Mouse (Mus musculus): Measurements from ENCODE around the gene Gabra4. TPM values are rescaled to one million over a fixed set of nuclear protein-coding genes. Genes with fewer than 3 reads are reported as not detected.

The Gabra4 gene
- 1.9 and 2.9 TPM in 2 replicates for polyA plus RNA-seq (2015; fragmentation: Nextera tagmentation; extraction: Ambion mirVana)

DNA sequence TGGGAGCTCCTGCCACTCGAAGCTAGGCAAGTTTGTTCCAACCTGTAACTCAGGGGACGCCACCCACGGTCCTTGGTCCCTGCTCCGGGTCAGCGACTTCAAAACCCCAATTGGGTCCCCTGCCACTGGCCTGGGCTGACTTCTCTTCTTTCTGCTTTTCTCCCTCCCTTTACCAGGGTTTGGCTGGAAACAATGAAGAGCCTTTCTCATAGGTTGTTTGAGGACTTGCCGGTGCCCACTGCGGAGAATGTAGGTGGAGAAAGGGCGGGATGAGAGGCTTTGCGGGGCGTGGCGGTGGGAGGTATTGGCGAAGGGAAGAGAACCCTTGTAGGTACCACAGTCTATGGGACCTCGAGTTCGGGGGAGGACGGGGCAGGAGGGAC lies at the start of gene Gabra4:
Gene Gabra4 (minus strand): TSS at position 194 of the 383 bp plus-strand sequence.
- Histone ChIP-seq H3K27ac (no peak within 1 kb of the TSS), H3K4me2 (peak within 1 kb of the TSS; percentile 98), H3K9me3 (no peaks in the 10 kb centered on the region), H3K36me3 (no peaks in the 10 kb centered on the region), H3K9ac (peak within 1 kb of the TSS; percentile 22; the same call in 1 of the 2 replicates), H3K27me3 (peaks cover 22% of the 10 kb centered on the region), H3K4me3 (peak within 1 kb of the TSS; percentile 52), H3K4me1 (peaks cover 10% of the 10 kb centered on the region; the same call in 1 of the 2 replicates)
- peak; percentile 60 for ATAC-seq (ENCODE audit: borderline replicate concordance, extremely low read depth, low FRiP score, low TSS enrichment)
- 0% methylated on average over 15 of the region's 15 CpGs for WGBS

DNA sequence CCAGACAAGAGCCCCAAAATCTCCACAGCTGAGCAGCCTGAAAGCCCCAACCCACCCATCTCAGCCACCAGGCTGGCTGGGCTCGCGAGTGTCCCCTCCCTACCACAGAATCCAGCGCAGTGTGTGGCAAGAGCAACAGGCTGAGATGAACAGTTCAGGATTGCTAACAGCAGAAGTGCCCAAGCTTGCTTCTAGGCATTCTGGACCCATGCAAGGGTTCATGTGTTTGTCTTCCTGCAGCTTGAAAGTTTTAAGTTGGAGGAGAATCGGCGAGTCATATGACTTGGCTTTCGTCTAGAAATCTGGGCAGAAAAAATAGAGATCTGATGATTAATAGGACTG lies 43.1 kb upstream of the Gabra4 start:
- H3K27me3 ChIP-seq: peaks cover 20% of the 10 kb centered on the region
- peaks cover 4% of the 10 kb centered on the region; the same call in 1 of the 2 replicates for H3K4me1 ChIP-seq
- 2% methylated on average over 6 of the region's 6 CpGs for WGBS
- no peaks in the 10 kb centered on the region for H3K9me3 ChIP-seq
- no peaks in the 10 kb centered on the region for H3K36me3 ChIP-seq
- H3K27ac ChIP-seq: no peak overlapping the region
- no peak for ATAC-seq (ENCODE audit: borderline replicate concordance, extremely low read depth, low FRiP score, low TSS enrichment)
- H3K4me3 ChIP-seq: peak overlapping the region; percentile 46
- peak overlapping the region; percentile 85 for H3K4me2 ChIP-seq
- H3K9ac ChIP-seq: peak overlapping the region; percentile 36

DNA sequence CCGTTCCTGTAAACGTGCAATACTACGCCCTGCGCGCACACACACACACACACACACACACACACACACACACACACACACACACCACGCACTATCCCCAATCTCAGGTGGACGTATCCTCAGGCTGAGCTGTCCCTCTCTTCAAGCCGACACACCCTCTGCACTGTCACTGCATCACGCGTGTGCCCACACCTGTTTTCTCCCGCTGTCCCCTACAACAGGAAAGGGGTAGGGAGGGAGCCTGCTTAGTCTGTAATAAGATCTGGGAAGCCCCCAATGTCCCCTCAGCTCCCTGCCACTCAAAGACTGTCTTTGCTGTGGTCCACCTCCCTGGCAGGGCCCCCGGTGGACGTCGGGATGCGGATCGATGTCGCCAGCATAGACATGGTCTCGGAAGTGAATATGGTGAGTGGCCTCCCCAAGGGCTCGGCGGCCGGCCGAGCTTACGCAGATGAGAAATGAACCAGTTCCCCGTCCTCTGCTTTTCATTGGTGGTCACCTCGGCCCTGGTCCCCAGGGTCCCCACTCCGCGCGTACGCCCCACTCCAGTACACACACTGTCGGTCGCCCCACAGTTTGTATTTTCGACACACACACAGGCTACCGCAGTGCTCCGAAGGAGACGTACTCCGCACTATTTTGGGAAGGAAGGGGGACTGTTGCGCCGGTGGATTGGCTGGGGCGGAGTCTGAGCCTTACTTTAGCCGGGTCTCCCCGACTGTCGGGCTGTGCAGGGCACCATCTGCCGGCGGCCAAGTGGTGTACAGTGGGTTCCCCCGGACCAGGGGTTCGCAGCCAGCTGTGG lies 42.6 kb upstream of the Gabra4 start:
- WGBS: under 1% methylated on average over 46 of the region's 46 CpGs
- Histone ChIP-seq H3K9ac (peak overlapping the region; percentile 36), H3K4me3 (peak overlapping the region; percentile 46), H3K27ac (no peak overlapping the region), H3K4me1 (peaks cover 4% of the 10 kb centered on the region; the same call in 1 of the 2 replicates), H3K36me3 (no peaks in the 10 kb centered on the region), H3K4me2 (peak overlapping the region; percentile 85), H3K9me3 (no peaks in the 10 kb centered on the region), H3K27me3 (peaks cover 20% of the 10 kb centered on the region)
- peak; percentile 91 for ATAC-seq (ENCODE audit: borderline replicate concordance, extremely low read depth, low FRiP score, low TSS enrichment)

DNA sequence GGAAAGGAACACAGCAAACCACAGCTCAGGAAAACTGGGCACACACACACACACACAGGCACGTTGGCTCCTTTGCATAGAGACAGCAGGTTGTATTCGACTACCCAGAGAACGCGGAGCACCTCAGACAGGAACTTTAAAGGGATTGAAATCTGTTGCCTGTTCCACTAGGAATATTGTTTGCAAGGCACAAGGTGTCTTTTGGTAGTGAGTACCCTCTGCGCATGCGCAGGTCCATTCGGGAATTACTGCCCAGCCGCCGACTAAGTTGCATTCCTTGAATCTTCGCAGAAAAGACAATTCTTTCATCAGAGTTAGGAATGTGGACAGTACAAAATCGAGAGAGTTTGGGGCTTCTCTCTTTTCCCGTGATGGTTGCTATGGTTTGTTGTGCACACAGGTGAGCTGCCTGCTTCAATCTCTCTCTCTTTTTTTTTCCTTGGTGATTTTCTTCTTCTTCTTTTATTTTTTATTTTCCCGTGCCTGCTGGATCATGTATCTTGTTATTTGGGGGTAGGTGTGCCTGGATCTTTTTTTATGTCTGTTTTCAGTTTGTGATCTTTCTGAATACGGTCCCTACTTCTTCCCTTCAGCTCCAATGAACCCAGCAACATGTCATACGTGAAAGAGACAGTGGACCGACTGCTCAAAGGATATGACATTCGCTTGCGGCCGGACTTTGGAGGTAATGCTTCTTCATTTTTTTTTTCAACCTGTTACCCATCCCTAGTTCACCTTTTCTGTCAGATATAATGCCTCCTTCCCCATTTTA lies 41.8 kb upstream of the Gabra4 start:
- Histone ChIP-seq H3K4me3 (peak overlapping the region; percentile 46), H3K4me2 (peak overlapping the region; percentile 85), H3K4me1 (peaks cover 4% of the 10 kb centered on the region; the same call in 1 of the 2 replicates), H3K9me3 (no peaks in the 10 kb centered on the region), H3K36me3 (no peaks in the 10 kb centered on the region), H3K27me3 (peaks cover 20% of the 10 kb centered on the region), H3K9ac (no peak overlapping the region), H3K27ac (no peak overlapping the region)
- no peak for ATAC-seq (ENCODE audit: borderline replicate concordance, extremely low read depth, low FRiP score, low TSS enrichment)
- WGBS: 2% methylated on average over 19 of the region's 19 CpGs

DNA sequence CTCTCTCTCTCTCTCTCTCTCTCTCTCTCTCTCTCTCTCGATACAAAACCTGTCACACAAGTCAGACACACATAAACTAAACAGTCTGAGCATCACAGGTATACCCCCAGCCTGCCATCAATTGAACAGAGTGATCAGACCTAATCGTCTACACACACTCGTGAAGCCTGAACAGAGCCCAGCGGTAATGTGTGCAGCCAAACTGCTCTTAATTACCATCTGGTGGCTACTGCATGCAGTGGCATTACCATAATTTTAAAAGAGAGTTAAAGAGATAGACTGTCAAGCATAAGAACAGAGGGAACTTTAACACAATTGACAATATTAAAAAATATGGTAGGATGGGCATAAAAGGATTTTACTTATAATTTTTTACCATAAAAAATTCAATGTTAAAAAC lies 7.5 kb upstream of the Gabra4 start:
- H3K9ac ChIP-seq: no peak overlapping the region
- H3K4me1 ChIP-seq: no peaks in the 10 kb centered on the region
- WGBS: 44% methylated on average over 4 of the region's 4 CpGs
- no peak overlapping the region for H3K4me3 ChIP-seq
- H3K9me3 ChIP-seq: no peaks in the 10 kb centered on the region
- H3K4me2 ChIP-seq: no peak overlapping the region
- H3K27me3 ChIP-seq: no peaks in the 10 kb centered on the region
- H3K36me3 ChIP-seq: no peaks in the 10 kb centered on the region
- no peak overlapping the region for H3K27ac ChIP-seq
- ATAC-seq (ENCODE audit: borderline replicate concordance, extremely low read depth, low FRiP score, low TSS enrichment): no peak

DNA sequence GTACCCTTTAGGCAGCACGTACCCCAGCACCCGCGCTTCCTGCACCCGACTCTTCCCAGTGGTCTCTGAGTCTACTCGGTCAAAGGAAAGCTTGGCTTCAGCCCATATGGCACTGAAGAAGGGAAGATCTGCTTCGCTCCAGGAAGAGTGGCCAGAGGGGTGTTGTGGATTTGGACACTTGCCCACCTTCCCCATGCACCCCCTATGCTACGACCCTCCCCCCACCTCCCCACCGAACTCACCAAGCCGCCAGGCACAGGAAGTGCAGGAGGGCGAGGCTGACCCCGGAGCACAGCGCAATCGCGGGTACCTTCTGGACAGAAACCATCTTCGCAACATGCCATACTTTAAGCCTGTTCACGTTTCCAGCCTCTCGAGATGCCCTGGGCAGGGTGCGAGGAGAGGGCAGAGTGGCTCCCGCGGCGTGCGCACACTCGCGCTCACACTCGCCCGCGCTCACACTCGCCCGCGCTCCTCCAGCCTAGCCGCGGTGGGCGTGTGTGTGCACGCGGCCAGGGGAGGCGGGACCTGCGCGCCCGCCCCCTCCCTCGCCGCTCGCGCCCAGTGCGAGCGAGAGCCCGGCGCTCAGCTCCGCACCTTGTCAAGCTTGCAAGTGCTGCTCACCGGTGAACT lies 510 bp downstream of the Gabra4 start, which contains the start of gene Gabrb1:
Gene Gabrb1 (plus strand): TSS at position 632 of the 633 bp plus-strand sequence.
- ATAC-seq (ENCODE audit: borderline replicate concordance, extremely low read depth, low FRiP score, low TSS enrichment): peak; percentile 88
- H3K9ac ChIP-seq: peak within 1 kb of the TSS; percentile 22; the same call in 1 of the 2 replicates
- peak within 1 kb of the TSS; percentile 98 for H3K4me2 ChIP-seq
- no peaks in the 10 kb centered on the region for H3K9me3 ChIP-seq
- no peak within 1 kb of the TSS for H3K27ac ChIP-seq
- H3K36me3 ChIP-seq: no peaks in the 10 kb centered on the region
- peaks cover 10% of the 10 kb centered on the region; the same call in 1 of the 2 replicates for H3K4me1 ChIP-seq
- H3K27me3 ChIP-seq: peaks cover 22% of the 10 kb centered on the region
- peak within 1 kb of the TSS; percentile 52 for H3K4me3 ChIP-seq
- under 1% methylated on average over 49 of the region's 49 CpGs for WGBS

DNA sequence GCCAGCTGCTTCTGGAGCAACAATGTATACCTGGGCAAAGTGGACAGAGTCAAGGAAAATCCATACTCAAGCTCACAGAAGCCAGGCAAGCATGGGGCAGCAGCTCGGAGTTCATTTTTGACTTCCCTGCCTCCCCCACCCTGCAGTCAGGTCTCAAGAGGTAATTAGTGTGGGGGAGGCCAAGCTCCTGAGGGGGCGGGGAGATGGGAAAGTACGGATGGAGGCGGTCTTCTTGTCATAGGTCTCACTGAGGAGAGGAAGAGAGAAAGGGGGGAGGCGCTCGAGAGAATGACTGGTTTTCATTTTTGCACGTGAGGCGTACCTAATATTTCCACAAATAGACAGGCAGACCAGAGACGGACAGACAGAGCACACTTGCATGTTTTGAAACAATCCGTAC lies 1.3 kb downstream of the Gabra4 start:
- H3K27ac ChIP-seq: no peak overlapping the region
- H3K4me3 ChIP-seq: peak overlapping the region; percentile 52
- peak overlapping the region; percentile 98 for H3K4me2 ChIP-seq
- 6% methylated on average over 10 of the region's 10 CpGs for WGBS
- ATAC-seq (ENCODE audit: borderline replicate concordance, extremely low read depth, low FRiP score, low TSS enrichment): no peak
- H3K36me3 ChIP-seq: no peaks in the 10 kb centered on the region
- H3K9ac ChIP-seq: no peak overlapping the region
- peaks cover 10% of the 10 kb centered on the region; the same call in 1 of the 2 replicates for H3K4me1 ChIP-seq
- H3K9me3 ChIP-seq: no peaks in the 10 kb centered on the region
- H3K27me3 ChIP-seq: peaks cover 22% of the 10 kb centered on the region

DNA sequence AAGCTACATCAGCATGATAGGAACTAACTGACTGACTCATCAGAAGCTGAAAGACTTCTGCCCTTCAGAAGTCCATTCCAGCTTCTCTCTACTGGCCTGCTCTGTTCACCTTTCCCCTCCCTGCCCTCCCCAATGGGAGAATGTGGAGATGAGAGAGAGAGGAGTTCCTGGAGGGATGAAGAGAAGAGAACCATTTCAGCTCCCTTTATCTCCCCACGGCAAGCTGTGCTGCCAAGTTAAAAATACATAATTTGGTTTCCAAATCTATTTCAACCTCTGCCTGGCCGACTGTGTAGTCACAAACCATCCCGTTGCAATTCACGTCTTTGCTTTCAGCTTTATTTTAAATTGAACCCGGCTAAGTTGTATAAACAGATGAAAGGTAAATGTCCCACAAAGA lies 4.1 kb downstream of the Gabra4 start:
- WGBS: 68% methylated on average over 5 of the region's 5 CpGs
- H3K4me2 ChIP-seq: no peak overlapping the region
- no peaks in the 10 kb centered on the region for H3K9me3 ChIP-seq
- H3K27me3 ChIP-seq: peaks cover 22% of the 10 kb centered on the region
- H3K9ac ChIP-seq: no peak overlapping the region
- no peak overlapping the region for H3K27ac ChIP-seq
- H3K36me3 ChIP-seq: no peaks in the 10 kb centered on the region
- no peak for ATAC-seq (ENCODE audit: borderline replicate concordance, extremely low read depth, low FRiP score, low TSS enrichment)
- peaks cover 10% of the 10 kb centered on the region; the same call in 1 of the 2 replicates for H3K4me1 ChIP-seq
- H3K4me3 ChIP-seq: no peak overlapping the region

DNA sequence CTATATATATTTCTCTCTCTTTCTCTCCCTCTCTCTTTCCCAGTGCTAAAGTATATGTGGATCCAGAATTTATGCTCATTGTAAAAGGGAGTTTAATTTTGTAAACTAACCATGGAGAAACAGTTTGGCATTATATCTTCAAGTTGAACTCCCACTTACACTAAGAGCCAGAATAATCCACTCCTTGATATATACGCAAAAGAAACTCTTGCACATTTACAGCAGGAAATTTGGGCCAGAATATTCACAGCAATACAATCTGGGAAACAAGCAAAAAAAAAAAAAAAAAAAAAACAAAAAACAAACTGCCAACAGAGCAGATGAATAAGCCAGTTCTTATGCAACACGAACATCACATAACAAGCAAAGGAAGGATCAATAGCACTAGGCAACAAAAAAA lies 10.0 kb downstream of the Gabra4 start:
- no peaks in the 10 kb centered on the region for H3K36me3 ChIP-seq

DNA sequence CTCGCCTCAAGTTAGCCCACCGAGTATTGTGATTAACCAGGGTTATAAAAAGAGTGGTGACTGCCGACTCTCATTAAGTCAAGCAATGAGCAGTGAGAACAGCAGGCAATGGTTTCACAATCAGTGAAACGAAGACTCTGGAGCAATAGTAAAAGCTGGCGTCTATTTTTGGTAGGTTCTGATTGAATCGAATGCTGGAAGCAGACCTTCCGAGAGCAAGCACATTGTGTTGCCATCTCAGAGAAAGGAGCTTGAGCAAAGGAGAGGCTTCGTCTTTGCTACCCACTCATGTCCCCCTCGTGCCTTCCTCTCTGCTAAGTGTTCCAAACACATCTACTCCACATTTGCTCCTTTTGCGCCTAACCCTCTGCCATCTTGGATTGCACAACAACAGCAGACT lies 18.3 kb downstream of the Gabra4 start:
- Histone ChIP-seq H3K9ac (no peak overlapping the region), H3K9me3 (no peaks in the 10 kb centered on the region), H3K36me3 (no peaks in the 10 kb centered on the region), H3K27me3 (no peaks in the 10 kb centered on the region), H3K4me3 (no peak overlapping the region), H3K4me1 (no peaks in the 10 kb centered on the region), H3K4me2 (no peak overlapping the region), H3K27ac (no peak overlapping the region)
- 84% methylated on average over 10 of the region's 10 CpGs for WGBS
- no peak for ATAC-seq (ENCODE audit: borderline replicate concordance, extremely low read depth, low FRiP score, low TSS enrichment)

More for the DNA sequence above, 10.0 kb downstream of the Gabra4 start:
- Histone ChIP-seq H3K27me3 (no peaks in the 10 kb centered on the region), H3K9me3 (no peaks in the 10 kb centered on the region), H3K4me1 (no peaks in the 10 kb centered on the region), H3K27ac (no peak overlapping the region), H3K4me2 (no peak overlapping the region), H3K4me3 (no peak overlapping the region), H3K9ac (no peak overlapping the region)
- WGBS: 84% methylated on average over 2 of the region's 2 CpGs
- no peak for ATAC-seq (ENCODE audit: borderline replicate concordance, extremely low read depth, low FRiP score, low TSS enrichment)

DNA sequence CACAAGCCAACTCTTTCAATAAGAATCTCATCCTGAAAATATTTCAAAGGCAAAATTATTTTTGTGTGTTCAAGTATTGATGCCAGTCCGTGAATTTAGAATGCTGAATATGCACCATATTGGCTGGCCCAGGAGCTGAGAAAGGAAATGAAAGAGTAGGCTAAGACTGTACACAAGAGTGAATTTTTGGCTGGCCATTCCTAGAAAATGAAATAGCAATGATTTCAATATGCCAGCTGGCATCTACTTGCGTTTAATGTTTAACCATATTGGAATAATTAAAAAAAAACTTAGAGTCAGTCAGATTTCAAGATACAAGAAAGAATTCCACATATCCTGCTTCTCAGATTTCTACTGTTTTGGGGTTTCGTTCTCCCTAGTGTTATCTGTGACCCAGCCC lies 30.3 kb downstream of the Gabra4 start:
- 81% methylated on average over 3 of the region's 3 CpGs for WGBS
- Histone ChIP-seq H3K9ac (no peak overlapping the region), H3K4me3 (no peak overlapping the region), H3K9me3 (no peaks in the 10 kb centered on the region), H3K4me1 (no peaks in the 10 kb centered on the region), H3K27ac (no peak overlapping the region), H3K27me3 (no peaks in the 10 kb centered on the region), H3K36me3 (no peaks in the 10 kb centered on the region), H3K4me2 (no peak overlapping the region)
- ATAC-seq (ENCODE audit: borderline replicate concordance, extremely low read depth, low FRiP score, low TSS enrichment): no peak
